In genomic region chr4:147809292-147809965, GRCm38 (mm10) we compare ENCODE assay signal across 8 mouse cellular contexts. TPM values are rescaled to one million over a fixed set of nuclear protein-coding genes. Genes with fewer than 3 reads are reported as not detected.
DNase-seq lines count a peak whose midpoint lies in the region; ATAC-seq lines count a peak whose summit lies in the region.
"Not testable (repeated sequence)": the region's sequence is repeated elsewhere in the genome, so short reads cannot be mapped to it uniquely, and the experiment has no call there.

Gene Zfp984 (minus strand): TSS chr4:147809788.

- peak within 1 kb of the TSS; percentile 51; the same call in 1 of the 2 replicates for H3K27ac ChIP-seq in embryonic facial prominence, embryonic 15.5 days (replicated peaks)
- peak within 1 kb of the TSS; percentile 85 for H3K27ac ChIP-seq in heart, embryonic 10.5 days
- peak within 1 kb of the TSS; percentile 73 for H3K27ac ChIP-seq in intestine, embryonic 16.5 days (ENCODE audit: low read length)
- peak within 1 kb of the TSS; percentile 79 for H3K27ac ChIP-seq in midbrain, embryonic 10.5 days (replicated peaks)

- H3K4me1 ChIP-seq in embryonic facial prominence, embryonic 15.5 days; heart, embryonic 10.5 days; intestine, embryonic 16.5 days (ENCODE audit: control insufficient read depth, insufficient read depth, low read length); midbrain, embryonic 10.5 days: not testable (repeated sequence)

- H3K9ac ChIP-seq in embryonic facial prominence, embryonic 15.5 days = peak within 1 kb of the TSS; percentile 15; the same call in 1 of the 2 replicates
- H3K9ac ChIP-seq in intestine, embryonic 16.5 days (ENCODE audit: low read depth, low read length) = peak within 1 kb of the TSS; percentile 76

- H3K4me3 ChIP-seq in embryonic facial prominence, embryonic 15.5 days (replicated peaks) = peak within 1 kb of the TSS; percentile 49
- H3K4me3 ChIP-seq in heart, embryonic 10.5 days = peak within 1 kb of the TSS; percentile 66
- peak within 1 kb of the TSS; percentile 60 for H3K4me3 ChIP-seq in intestine, embryonic 16.5 days (ENCODE audit: low read length)
- peak within 1 kb of the TSS; percentile 62 for H3K4me3 ChIP-seq in midbrain, embryonic 10.5 days

- DNase-seq in ZHBTc4 (ENCODE audit: low read depth, low spot score) (peak; percentile 76), liver (peak; percentile 70)
- peak; percentile 87 for DNase-seq in heart, embryonic 10.5 days (ENCODE audit: low spot score)
- DNase-seq in midbrain, embryonic 10.5 days (ENCODE audit: low spot score) = peak; percentile 55
- peak; percentile 25 for DNase-seq in skeletal muscle tissue, adult 2 months (ENCODE audit: low read depth, low spot score)
- peak; percentile 25 to 26 for DNase-seq in urinary bladder, postnatal 36 days (ENCODE audit: low spot score in 2 of 2)

- not testable (repeated sequence) for H3K36me3 ChIP-seq in embryonic facial prominence, embryonic 15.5 days; intestine, embryonic 16.5 days (ENCODE audit: control insufficient read depth, insufficient read depth, low read length)
- peaks cover 11% of the 10 kb centered on the region for H3K36me3 ChIP-seq in heart, embryonic 10.5 days
- H3K36me3 ChIP-seq in midbrain, embryonic 10.5 days = peaks cover 15% of the 10 kb centered on the region

- peak within 1 kb of the TSS; percentile 67 for H3K4me2 ChIP-seq in embryonic facial prominence, embryonic 15.5 days (replicated peaks)
- peak within 1 kb of the TSS; percentile 61 for H3K4me2 ChIP-seq in intestine, embryonic 16.5 days (ENCODE audit: low read depth, low read length)

- peak; percentile 39; the same call in 1 of the 2 replicates for ATAC-seq in embryonic facial prominence, embryonic 15.5 days (ENCODE audit: insufficient number of reproducible peaks, low FRiP score, low TSS enrichment, low read depth)
- ATAC-seq in intestine, embryonic 16.5 days = peak; percentile 91

- WGBS in embryonic facial prominence, embryonic 15.5 days = 12% methylated on average over 15 of the region's 15 CpGs
- 11% methylated on average over 15 of the region's 15 CpGs for WGBS in heart, embryonic 10.5 days
- 15% methylated on average over 15 of the region's 15 CpGs for WGBS in intestine, embryonic 16.5 days
- 16% methylated on average over 15 of the region's 15 CpGs for WGBS in midbrain, embryonic 10.5 days

- not testable (repeated sequence) for H3K9me3 ChIP-seq in embryonic facial prominence, embryonic 15.5 days (replicated peaks); heart, embryonic 10.5 days; intestine, embryonic 16.5 days (ENCODE audit: control insufficient read depth, low read length)
- peaks cover 12% of the 10 kb centered on the region for H3K9me3 ChIP-seq in midbrain, embryonic 10.5 days (replicated peaks)

- H3K27me3 ChIP-seq in embryonic facial prominence, embryonic 15.5 days; heart, embryonic 10.5 days (ENCODE audit: insufficient read depth, poor library complexity, severe bottlenecking); intestine, embryonic 16.5 days (replicated peaks; ENCODE audit: control insufficient read depth, insufficient read depth, low read length); midbrain, embryonic 10.5 days (ENCODE audit: low read depth, poor library complexity, severe bottlenecking): not testable (repeated sequence)

RNA-seq across cellular contexts. Expression of gene Zfp984, which starts in this region (rescaled TPM):
- polyA plus RNA-seq in embryonic facial prominence, embryonic 15.5 days (2015; fragmentation: Nextera tagmentation; extraction: Ambion mirVana) = 5.8 and 5.9 TPM in 2 replicates
- polyA plus RNA-seq in heart, embryonic 10.5 days (2016; fragmentation: Nextera tagmentation; extraction: Ambion mirVana) = 8.6 and 10.1 TPM in 2 replicates
- 12.8 and 13.6 TPM in 2 replicates for polyA plus RNA-seq in intestine, embryonic 16.5 days (2015; fragmentation: Nextera tagmentation; extraction: Ambion mirVana)
- 5.8 and 7.4 TPM in 2 replicates for polyA plus RNA-seq in midbrain, embryonic 10.5 days (2016; fragmentation: Nextera tagmentation; extraction: Ambion mirVana)

Comparison
In these comparisons a context has a peak if more than half of its experiments do, and no peak if none do; other contexts are left out.
1. Peak in every context shown above with its lines: DNase-seq, ATAC-seq, H3K4me3 ChIP-seq and H3K27ac ChIP-seq.
2. DNase-seq: peak in every context shown above with its lines; median percentile 87 in heart, embryonic 10.5 days; 76 in ZHBTc4; 70 in liver; 55 in midbrain, embryonic 10.5 days; 26 in urinary bladder, postnatal 36 days; 25 in skeletal muscle tissue, adult 2 months.